Mouse (Mus musculus) telencephalon, adult 2 months (tissue): ENCODE measurements around the gene Irs4.

Source experiments
- DNase-seq: peaks from one replicate; pipeline ENCODE4 v3.0.0-alpha.2; 2011; ENCODE audit warnings: low read depth, low spot score

The Irs4 gene

GRCm38 (mm10) chrX:141724937-141725918, at the start of gene Irs4:
Irs4 (minus strand) TSS chrX:141725263.
- DNase-seq, result no peak

GRCm38 (mm10) chrX:141750360-141750759, 25.3 kb upstream of the Irs4 start:
- no peak for DNase-seq

- no peak for DNase-seq
These were observed 4.5 kb upstream of the Irs4 start for GRCm38 (mm10) chrX:141729570-141729969.

- DNase-seq, result no peak
These were observed 622 bp downstream of the Irs4 start for GRCm38 (mm10) chrX:141724391-141724891.

- DNase-seq, result no peak
These were observed 1.1 kb downstream of the Irs4 start for GRCm38 (mm10) chrX:141723936-141724335.

- no peak for DNase-seq
These were observed 3.3 kb downstream of the Irs4 start for GRCm38 (mm10) chrX:141721725-141722124.
